26 mouse cellular contexts compared by ENCODE assay signal in the genomic region with DNA sequence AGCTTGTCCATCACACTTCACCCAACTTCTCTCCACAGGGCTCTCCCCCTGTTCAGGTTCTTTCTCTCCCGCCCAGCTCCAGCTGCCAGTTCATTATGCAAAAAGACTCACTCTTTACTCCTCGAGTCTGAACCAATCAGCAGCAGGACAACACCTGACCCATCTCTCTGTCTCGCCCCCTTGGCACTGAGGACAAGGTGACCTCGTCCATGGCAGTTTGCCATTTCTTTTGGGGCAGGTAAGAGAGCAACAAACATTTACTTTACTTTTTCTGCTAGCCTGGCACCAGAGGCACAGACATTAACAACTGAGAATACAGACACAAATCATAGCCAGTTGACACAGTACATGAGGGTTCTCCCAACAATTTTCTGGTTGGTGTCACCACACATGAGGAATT. TPM values are rescaled to one million over a fixed set of nuclear protein-coding genes. Genes with fewer than 3 reads are reported as not detected.
DNase-seq lines count a peak whose midpoint lies in the region; ATAC-seq and TF ChIP-seq lines count a peak whose summit lies in the region.
"Had no signal": no experiment of that assay in that cellular context is flagged by ENCODE, and none has a peak within 500 bp of the region (broad histone marks: within the 10 kb centered on the region; RNA-seq: fewer than 3 reads in every experiment).

No protein-coding gene starts in this region.

- no peaks in the 10 kb centered on the region for H3K36me3 ChIP-seq in midbrain, embryonic 11.5 days (ENCODE audit: control insufficient read depth, insufficient read depth, low read length)
- peaks cover 12% of the 10 kb centered on the region; the same call in 1 of the 2 replicates for H3K36me3 ChIP-seq in midbrain, embryonic 14.5 days (ENCODE audit: control insufficient read depth, insufficient read depth, low read length)

- TF ChIP-seq POLR2A in cerebellum, adult 2 months (IDR thresholded peaks at IDR 0.05; ENCODE audit: borderline replicate concordance, insufficient read depth, low read length): no peak

- H3K4me3 ChIP-seq in cerebellum, adult 2 months (replicated peaks; ENCODE audit: insufficient read depth, low read depth, low read length): no peak overlapping the region
- H3K4me3 ChIP-seq in midbrain, embryonic 11.5 days (ENCODE audit: low read depth, low read length): no peak overlapping the region
- H3K4me3 ChIP-seq in midbrain, embryonic 14.5 days (replicated peaks; ENCODE audit: low read depth, low read length): no peak overlapping the region
- H3K4me3 ChIP-seq: embryonic facial prominence, embryonic 10.5 days; embryonic facial prominence, embryonic 13.5 days; erythroblast, embryonic 14.5 days; forebrain, embryonic 12.5 days; forebrain, embryonic 15.5 days; heart, embryonic 12.5 days; heart, embryonic 15.5 days had no signal

- no peak overlapping the region for H3K4me2 ChIP-seq in midbrain, embryonic 11.5 days
- no peak overlapping the region for H3K4me2 ChIP-seq in midbrain, embryonic 14.5 days (ENCODE audit: low read length)
- H3K4me2 ChIP-seq: embryonic facial prominence, embryonic 13.5 days; forebrain, embryonic 12.5 days; forebrain, embryonic 15.5 days; heart, embryonic 12.5 days; heart, embryonic 15.5 days; hindbrain, embryonic 14.5 days had no signal

- 68% methylated on average over 4 of the region's 4 CpGs for WGBS in cerebellum, adult 2 months
- WGBS in midbrain, embryonic 11.5 days: 65% methylated on average over 4 of the region's 4 CpGs
- 70% methylated on average over 4 of the region's 4 CpGs for WGBS in midbrain, embryonic 14.5 days

- no peak for TF ChIP-seq CTCF in cerebellum, adult 2 months (IDR thresholded peaks at IDR 0.05; ENCODE audit: borderline replicate concordance, insufficient read depth, low read depth, low read length)

- no peak overlapping the region for H3K9ac ChIP-seq in midbrain, embryonic 11.5 days (ENCODE audit: low read length)
- H3K9ac ChIP-seq in midbrain, embryonic 14.5 days (replicated peaks; ENCODE audit: low read length): no peak overlapping the region
- H3K9ac ChIP-seq: embryonic facial prominence, embryonic 13.5 days; forebrain, embryonic 12.5 days; forebrain, embryonic 15.5 days; heart, embryonic 12.5 days; heart, embryonic 15.5 days; hindbrain, embryonic 14.5 days had no signal

- H3K4me1 ChIP-seq in cerebellum, adult 2 months (ENCODE audit: control insufficient read depth, insufficient read depth, low read length): no peaks in the 10 kb centered on the region
- H3K4me1 ChIP-seq in midbrain, embryonic 11.5 days (ENCODE audit: control insufficient read depth, insufficient read depth, low read length): no peaks in the 10 kb centered on the region
- H3K4me1 ChIP-seq in midbrain, embryonic 14.5 days (ENCODE audit: control insufficient read depth, insufficient read depth, low read length): no peaks in the 10 kb centered on the region
- H3K4me1 ChIP-seq: embryonic facial prominence, embryonic 10.5 days; embryonic facial prominence, embryonic 13.5 days; forebrain, embryonic 12.5 days; heart, embryonic 12.5 days; heart, embryonic 15.5 days had no signal

- no peak for ATAC-seq in midbrain, embryonic 11.5 days (ENCODE audit: low FRiP score)
- ATAC-seq in midbrain, embryonic 14.5 days (ENCODE audit: low FRiP score, low TSS enrichment): no peak
- ATAC-seq: activated CD4-positive, CD25-positive, alpha-beta regulatory T cell, adult 4 months; forebrain, embryonic 15.5 days; hindbrain, postnatal 0 days had no signal

- no peaks in the 10 kb centered on the region for H3K9me3 ChIP-seq in midbrain, embryonic 11.5 days (ENCODE audit: control insufficient read depth, low read length)
- no peaks in the 10 kb centered on the region for H3K9me3 ChIP-seq in midbrain, embryonic 14.5 days (ENCODE audit: control insufficient read depth, low read length)
- H3K9me3 ChIP-seq: embryonic facial prominence, embryonic 10.5 days; embryonic facial prominence, embryonic 13.5 days; forebrain, embryonic 12.5 days; forebrain, embryonic 15.5 days; heart, embryonic 12.5 days; heart, embryonic 15.5 days had no signal

- no peak overlapping the region for H3K27ac ChIP-seq in cerebellum, adult 2 months (ENCODE audit: insufficient read depth, low read length)
- no peak overlapping the region for H3K27ac ChIP-seq in midbrain, embryonic 11.5 days (ENCODE audit: low read depth, low read length)
- H3K27ac ChIP-seq in midbrain, embryonic 14.5 days (replicated peaks; ENCODE audit: low read depth, low read length): no peak overlapping the region
- H3K27ac ChIP-seq: embryonic facial prominence, embryonic 10.5 days; embryonic facial prominence, embryonic 13.5 days; forebrain, embryonic 12.5 days; forebrain, embryonic 15.5 days; heart, embryonic 15.5 days; hindbrain, embryonic 14.5 days; hindbrain, postnatal 0 days had no signal

- no peaks in the 10 kb centered on the region for H3K27me3 ChIP-seq in cerebellum, adult 2 months (ENCODE audit: control insufficient read depth, insufficient read depth, low read length)
- no peaks in the 10 kb centered on the region for H3K27me3 ChIP-seq in midbrain, embryonic 11.5 days (ENCODE audit: control insufficient read depth, insufficient read depth, low read length)
- no peaks in the 10 kb centered on the region for H3K27me3 ChIP-seq in midbrain, embryonic 14.5 days (ENCODE audit: control insufficient read depth, insufficient read depth, low read length)
- H3K27me3 ChIP-seq: embryonic facial prominence, embryonic 13.5 days; forebrain, embryonic 12.5 days; forebrain, embryonic 15.5 days; heart, embryonic 12.5 days; heart, embryonic 15.5 days had no signal

- peak; percentile 9 for DNase-seq in cerebellum, adult 9-11 months
- no peak for DNase-seq in cerebellum, adult 2 months
- peak; percentile 6 for DNase-seq in kidney, adult 11 months
- no peak for DNase-seq in kidney, adult 18-20 months
- peak; percentile 4 to 25 for DNase-seq in kidney, postnatal 36 days
- no peak for DNase-seq in kidney, postnatal 4 days
- DNase-seq in midbrain, embryonic 11.5 days (ENCODE audit: low spot score, missing footprints): peak; percentile 17
- no peak for DNase-seq in midbrain, embryonic 14.5 days
- DNase-seq: adrenal gland, postnatal 10 days; adrenal gland, postnatal 36 days; cerebellum, postnatal 36 days; embryo, embryonic 11 days; gastrocnemius, postnatal 36 days; heart, adult 18-20 months; heart, postnatal 10 days; heart, postnatal 36 days had no signal

RNA-seq across cellular contexts. Expression of a gene that starts 8.8 kb away (rescaled TPM):
- polyA plus RNA-seq in cerebellum, adult 2 months (2012; rRNA removed): 24.7 and 26.3 TPM in 2 replicates
- 56.2 and 58.4 TPM in 2 replicates for polyA plus RNA-seq in midbrain, embryonic 11.5 days (2014; fragmentation: Nextera tagmentation; extraction: Ambion mirVana)
- polyA plus RNA-seq in midbrain, embryonic 14.5 days (2014; fragmentation: Nextera tagmentation; extraction: Ambion mirVana): 58.2 and 61.4 TPM in 2 replicates

Comparison
In these comparisons a context has a peak if more than half of its experiments do, and no peak if none do; other contexts are left out.
1. DNase-seq: peak in cerebellum, adult 9-11 months (single experiment), kidney, adult 11 months (single experiment), kidney, postnatal 36 days (2 of 2) and midbrain, embryonic 11.5 days (single experiment); none in cerebellum, adult 2 months (0 of 2), kidney, adult 18-20 months (single experiment), kidney, postnatal 4 days (0 of 2) and midbrain, embryonic 14.5 days (single experiment).